Mouse (Mus musculus): Measurements from ENCODE around the gene Dock11. TPM values are rescaled to one million over a fixed set of nuclear protein-coding genes. Genes with fewer than 3 reads are reported as not detected.

Gene Dock11
- total RNA-seq, 1 experiment from 2014 or later: 147 TPM

GRCm38 (mm10) chrX:36045731-36046130, 157.1 kb downstream of the Dock11 start:
- no peak for ATAC-seq (replicated peaks in 1 of 2; ENCODE audit: insufficient read depth in 1 of 2, low FRiP score in 2 of 2, low TSS enrichment in 1 of 2, low read depth in 1 of 2, poor library complexity in 2 of 2, severe bottlenecking in 2 of 2)

GRCm38 (mm10) chrX:36047451-36047850, 158.8 kb downstream of the Dock11 start:
- no peak for ATAC-seq (replicated peaks in 1 of 2; ENCODE audit: insufficient read depth in 1 of 2, low FRiP score in 2 of 2, low TSS enrichment in 1 of 2, low read depth in 1 of 2, poor library complexity in 2 of 2, severe bottlenecking in 2 of 2)

GRCm38 (mm10) chrX:36050312-36050711, 161.7 kb downstream of the Dock11 start:
- no peak for ATAC-seq (replicated peaks in 1 of 2; ENCODE audit: insufficient read depth in 1 of 2, low FRiP score in 2 of 2, low TSS enrichment in 1 of 2, low read depth in 1 of 2, poor library complexity in 2 of 2, severe bottlenecking in 2 of 2)

GRCm38 (mm10) chrX:36073997-36074396, 185.4 kb downstream of the Dock11 start:
- no peak for ATAC-seq (replicated peaks in 1 of 2; ENCODE audit: insufficient read depth in 1 of 2, low FRiP score in 2 of 2, low TSS enrichment in 1 of 2, low read depth in 1 of 2, poor library complexity in 2 of 2, severe bottlenecking in 2 of 2)

GRCm38 (mm10) chrX:36077164-36077563, 188.5 kb downstream of the Dock11 start:
- ATAC-seq (replicated peaks in 1 of 2; ENCODE audit: insufficient read depth in 1 of 2, low FRiP score in 2 of 2, low TSS enrichment in 1 of 2, low read depth in 1 of 2, poor library complexity in 2 of 2, severe bottlenecking in 2 of 2): no peak

- peak; percentile 65 to 96 for ATAC-seq (replicated peaks in 1 of 2; ENCODE audit: insufficient read depth in 1 of 2, low FRiP score in 2 of 2, low TSS enrichment in 1 of 2, low read depth in 1 of 2, poor library complexity in 2 of 2, severe bottlenecking in 2 of 2)
These were observed 194.3 kb downstream of the Dock11 start for GRCm38 (mm10) chrX:36082917-36083316.

- ATAC-seq (replicated peaks in 1 of 2; ENCODE audit: insufficient read depth in 1 of 2, low FRiP score in 2 of 2, low TSS enrichment in 1 of 2, low read depth in 1 of 2, poor library complexity in 2 of 2, severe bottlenecking in 2 of 2): no peak
These were observed 200.0 kb downstream of the Dock11 start for GRCm38 (mm10) chrX:36088464-36089256.

- ATAC-seq (replicated peaks in 1 of 2; ENCODE audit: insufficient read depth in 1 of 2, low FRiP score in 2 of 2, low TSS enrichment in 1 of 2, low read depth in 1 of 2, poor library complexity in 2 of 2, severe bottlenecking in 2 of 2): peak; percentile 83 to 87
These were observed 212.3 kb downstream of the Dock11 start for GRCm38 (mm10) chrX:36100883-36101282.

GRCm38 (mm10) chrX:36101318-36101717, 212.7 kb downstream of the Dock11 start:
- ATAC-seq (replicated peaks in 1 of 2; ENCODE audit: insufficient read depth in 1 of 2, low FRiP score in 2 of 2, low TSS enrichment in 1 of 2, low read depth in 1 of 2, poor library complexity in 2 of 2, severe bottlenecking in 2 of 2): peak; percentile 45 to 59; a peak in 2 of 4 replicates

GRCm38 (mm10) chrX:36108601-36109000, 220.0 kb downstream of the Dock11 start:
- ATAC-seq (replicated peaks in 1 of 2; ENCODE audit: insufficient read depth in 1 of 2, low FRiP score in 2 of 2, low TSS enrichment in 1 of 2, low read depth in 1 of 2, poor library complexity in 2 of 2, severe bottlenecking in 2 of 2): no peak; a peak in 1 of 4 replicates

- ATAC-seq (replicated peaks in 1 of 2; ENCODE audit: insufficient read depth in 1 of 2, low FRiP score in 2 of 2, low TSS enrichment in 1 of 2, low read depth in 1 of 2, poor library complexity in 2 of 2, severe bottlenecking in 2 of 2): peak; percentile 17 to 25; a peak in 1 of 4 replicates
These were observed 223.2 kb downstream of the Dock11 start, which contains the start of gene Il13ra1 for GRCm38 (mm10) chrX:36111622-36112421. TSS of gene Il13ra1 (plus strand) at chrX:36112110.

GRCm38 (mm10) chrX:36112422-36112750, 223.8 kb downstream of the Dock11 start:
- ATAC-seq (replicated peaks in 1 of 2; ENCODE audit: insufficient read depth in 1 of 2, low FRiP score in 2 of 2, low TSS enrichment in 1 of 2, low read depth in 1 of 2, poor library complexity in 2 of 2, severe bottlenecking in 2 of 2): no peak

- ATAC-seq (replicated peaks in 1 of 2; ENCODE audit: insufficient read depth in 1 of 2, low FRiP score in 2 of 2, low TSS enrichment in 1 of 2, low read depth in 1 of 2, poor library complexity in 2 of 2, severe bottlenecking in 2 of 2): no peak
These were observed 226.5 kb downstream of the Dock11 start for GRCm38 (mm10) chrX:36115171-36115570.

Other genes starting within 250 kb of the Dock11 start
- 1.8 TPM in 1 of 2 replicates, not detected in the other for gene Il13ra1, start 223.3 kb downstream of the Dock11 start, total RNA-seq (2017)

All from hematopoietic stem cell, adult 5-6 weeks (primary cell).